Mouse (Mus musculus): ENCODE results near the gene Hspa12b. TPM values are rescaled to one million over a fixed set of nuclear protein-coding genes. Genes with fewer than 3 reads are reported as not detected.

Hspa12b gene
- polyA plus RNA-seq, 1 experiment from 2014 or later = 8.4 TPM

DNA sequence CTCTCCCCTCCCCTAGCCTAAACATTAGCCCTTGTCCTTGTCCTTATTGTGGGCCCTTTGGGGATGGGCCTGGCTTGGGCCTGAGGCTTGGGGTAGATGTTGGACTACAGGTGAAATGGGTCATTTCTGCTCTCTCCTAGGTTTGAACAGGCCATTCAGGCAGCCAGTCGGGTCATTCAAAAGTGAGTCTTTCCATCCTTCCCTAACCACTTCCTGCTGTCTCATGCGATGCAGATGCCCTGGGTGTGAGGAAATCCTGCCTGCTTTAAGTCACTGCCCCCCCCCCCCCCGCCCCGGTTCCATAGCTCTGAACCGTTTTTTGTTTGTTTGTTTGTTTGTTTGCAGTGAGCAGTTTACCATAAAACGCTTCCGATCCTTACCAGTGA lies 63.9 kb downstream of the Hspa12b start:
- no peak overlapping the region for H3K4me3 ChIP-seq (ENCODE audit: low read length)
- peak overlapping the region; percentile 12 for H3K27ac ChIP-seq (ENCODE audit: low read length)
- H3K36me3 ChIP-seq (ENCODE audit: control insufficient read depth, insufficient read depth, low read length) = peaks cover 21% of the 10 kb centered on the region
- ATAC-seq = no peak
- no peak overlapping the region for H3K9ac ChIP-seq (ENCODE audit: low read depth, low read length)
- H3K9me3 ChIP-seq (ENCODE audit: control insufficient read depth, low read length) = no peaks in the 10 kb centered on the region
- H3K4me2 ChIP-seq (ENCODE audit: low read depth, low read length) = no peak overlapping the region
- peaks cover 24% of the 10 kb centered on the region for H3K4me1 ChIP-seq (ENCODE audit: control insufficient read depth, insufficient read depth, low read length)
- no peaks in the 10 kb centered on the region for H3K27me3 ChIP-seq (replicated peaks; ENCODE audit: control insufficient read depth, insufficient read depth, low read length)
- WGBS = 68% methylated on average over 7 of the region's 7 CpGs

Other genes starting within 250 kb of the Hspa12b start
- gene 4930402H24Rik, start 220.9 kb upstream of the Hspa12b start, polyA plus RNA-seq (2015; fragmentation: Nextera tagmentation; extraction: Ambion mirVana) = 22.6 and 25.9 TPM in 2 replicates
- 3.1 and 3.3 TPM in 2 replicates for gene Atrn, start 220.8 kb upstream of the Hspa12b start, polyA plus RNA-seq (2015; fragmentation: Nextera tagmentation; extraction: Ambion mirVana)
- gene Gfra4, start 84.2 kb upstream of the Hspa12b start, polyA plus RNA-seq (2015; fragmentation: Nextera tagmentation; extraction: Ambion mirVana) = 6.9 and 8.6 TPM in 2 replicates
- 5.3 TPM in 2 replicates for gene Adam33, start 63.5 kb upstream of the Hspa12b start, polyA plus RNA-seq (2015; fragmentation: Nextera tagmentation; extraction: Ambion mirVana)
- gene Siglec1, start 40.5 kb upstream of the Hspa12b start, polyA plus RNA-seq (2015; fragmentation: Nextera tagmentation; extraction: Ambion mirVana) = 0.29 and 0.37 TPM in 2 replicates
- gene Gm11037, start 6.2 kb downstream of the Hspa12b start, polyA plus RNA-seq (2015; fragmentation: Nextera tagmentation; extraction: Ambion mirVana) = not detected in 2 replicates
- gene 1700037H04Rik, start 32.8 kb downstream of the Hspa12b start, polyA plus RNA-seq (2015; fragmentation: Nextera tagmentation; extraction: Ambion mirVana) = 138 and 160 TPM in 2 replicates
- gene Cenpb, start 52.8 kb downstream of the Hspa12b start, polyA plus RNA-seq (2015; fragmentation: Nextera tagmentation; extraction: Ambion mirVana) = 9.5 and 9.7 TPM in 2 replicates
- gene Cdc25b, start 59.7 kb downstream of the Hspa12b start, polyA plus RNA-seq (2015; fragmentation: Nextera tagmentation; extraction: Ambion mirVana) = 41.2 and 46.4 TPM in 2 replicates
- gene Spef1, start 60.0 kb downstream of the Hspa12b start, polyA plus RNA-seq (2015; fragmentation: Nextera tagmentation; extraction: Ambion mirVana) = 3.1 and 3.6 TPM in 2 replicates
- 27.2 and 30.7 TPM in 2 replicates for gene Ap5s1, start 79.8 kb downstream of the Hspa12b start, polyA plus RNA-seq (2015; fragmentation: Nextera tagmentation; extraction: Ambion mirVana)
- gene Mavs, start 106.8 kb downstream of the Hspa12b start, polyA plus RNA-seq (2015; fragmentation: Nextera tagmentation; extraction: Ambion mirVana) = 31.9 and 38.1 TPM in 2 replicates
- gene Pank2, start 135.2 kb downstream of the Hspa12b start, polyA plus RNA-seq (2015; fragmentation: Nextera tagmentation; extraction: Ambion mirVana) = 20.4 and 25.6 TPM in 2 replicates
- gene Rnf24, start 225.6 kb downstream of the Hspa12b start, polyA plus RNA-seq (2015; fragmentation: Nextera tagmentation; extraction: Ambion mirVana) = 1.7 and 2.3 TPM in 2 replicates

Data from intestine, embryonic 16.5 days (tissue).